Mouse (Mus musculus) kidney, postnatal 4 days (tissue): ENCODE data around the gene Stpg1.

Experiments used
- DNase-seq, 2 experiments: peaks; one replicate each; pipeline ENCODE4 v3.0.0; 2021; ENCODE audit warnings: mixed read lengths in 2 of 2

Gene Stpg1

DNA sequence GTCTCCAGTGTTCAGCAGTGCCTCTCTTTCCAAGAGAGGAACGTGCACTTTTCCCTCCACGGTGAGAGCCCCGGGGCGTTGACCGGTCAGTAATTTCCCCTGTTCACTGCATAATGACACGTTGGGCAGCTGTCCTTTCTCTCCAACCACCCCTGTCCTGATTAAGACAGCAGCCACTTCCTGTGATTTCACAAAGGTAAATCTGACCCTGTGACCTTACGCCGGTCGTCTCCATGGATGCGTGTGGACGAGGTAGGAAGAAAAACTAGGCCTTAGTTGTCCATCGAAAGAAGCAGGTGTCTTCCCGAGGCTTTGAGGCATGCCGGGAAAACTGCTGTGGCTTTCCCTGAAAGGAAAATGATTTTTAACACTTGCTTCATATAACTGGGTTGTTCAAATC, 20.3 kb downstream of the Stpg1 start:
- no peak for DNase-seq

DNA sequence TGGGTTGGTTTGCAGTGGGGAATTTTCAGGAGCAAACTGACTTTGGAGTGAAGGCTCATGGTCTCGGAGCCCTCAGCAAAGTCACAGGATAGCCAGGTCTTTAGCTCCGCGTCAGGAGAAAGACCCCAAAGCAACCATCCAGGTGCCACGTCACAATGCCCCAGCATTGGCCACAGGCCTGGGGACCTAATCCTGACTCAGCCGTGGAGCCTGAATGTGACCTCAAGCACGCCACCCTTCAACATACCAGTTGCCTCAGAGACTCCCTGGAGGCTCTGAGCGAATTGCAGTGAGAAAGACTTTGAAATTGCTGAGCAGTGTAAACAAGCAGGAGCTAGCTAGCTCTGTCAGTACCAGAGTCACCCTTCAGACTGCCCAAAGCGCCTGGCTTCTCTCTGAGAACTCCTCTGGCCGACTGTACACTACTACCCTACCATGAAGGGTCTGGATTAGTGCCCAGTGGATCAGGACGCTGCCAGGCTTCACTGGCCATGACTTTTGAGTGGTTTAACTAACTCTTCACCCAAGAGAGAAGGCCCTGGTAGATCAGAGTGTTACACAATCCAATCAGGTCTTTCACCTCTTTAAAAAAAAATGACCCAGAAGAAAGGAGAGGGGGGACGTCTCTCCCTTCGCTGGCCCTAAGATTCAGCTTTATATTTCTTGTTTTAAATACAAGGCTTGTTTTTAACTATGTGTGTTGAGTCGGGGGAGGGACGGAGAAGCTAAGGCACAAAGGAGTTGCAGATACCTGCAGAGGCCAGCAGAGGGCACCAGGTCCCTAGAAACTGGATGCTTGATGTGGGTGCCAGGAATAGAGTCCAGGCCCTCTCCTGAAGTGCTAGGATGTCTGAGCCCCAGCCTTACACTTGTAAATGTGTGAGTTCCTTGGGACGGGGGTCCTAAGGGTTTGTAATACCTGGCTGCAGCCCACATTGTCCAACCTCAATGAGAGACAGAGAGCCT, 22.0 kb downstream of the Stpg1 start:
- DNase-seq: peak; percentile 70 to 73

DNA sequence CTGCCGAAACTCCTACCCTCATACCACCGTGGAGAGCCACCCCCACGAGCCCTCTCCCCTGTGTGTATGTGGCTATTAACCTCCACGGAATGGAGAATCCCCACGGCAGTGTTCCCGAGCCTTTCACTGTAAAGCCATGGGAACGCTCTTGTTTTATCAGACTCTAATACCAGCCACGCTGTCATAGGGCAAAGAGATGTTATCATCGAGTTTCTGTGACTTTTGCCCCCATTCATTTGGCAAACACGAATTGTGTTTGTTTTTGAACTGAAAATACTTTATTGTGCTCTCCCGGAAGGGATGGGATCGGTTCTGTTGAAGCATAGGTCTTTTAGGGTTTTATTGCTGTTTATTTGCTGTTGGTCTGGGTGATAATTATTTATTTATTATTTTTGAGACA, 23.5 kb downstream of the Stpg1 start:
- no peak for DNase-seq

DNA sequence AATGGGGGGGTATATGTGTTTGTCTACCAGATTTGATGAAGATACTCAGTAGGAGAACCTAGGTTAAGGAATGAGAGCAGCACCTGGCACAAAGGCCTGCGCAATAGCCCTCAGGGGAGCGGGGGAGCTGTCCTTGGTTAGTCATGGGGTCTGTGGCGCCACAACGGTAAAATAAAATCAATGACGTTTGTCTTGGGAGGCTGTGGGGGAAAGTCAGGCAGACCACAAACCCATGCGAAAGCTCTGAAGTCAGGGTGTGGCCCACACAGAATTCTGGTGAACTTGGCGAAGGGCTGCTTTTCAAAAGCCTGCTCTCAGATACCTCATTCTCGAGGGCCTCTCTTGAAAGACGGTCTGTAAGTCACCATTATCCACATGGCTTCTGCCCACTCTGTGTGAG, 25.8 kb downstream of the Stpg1 start:
- DNase-seq: no peak

DNA sequence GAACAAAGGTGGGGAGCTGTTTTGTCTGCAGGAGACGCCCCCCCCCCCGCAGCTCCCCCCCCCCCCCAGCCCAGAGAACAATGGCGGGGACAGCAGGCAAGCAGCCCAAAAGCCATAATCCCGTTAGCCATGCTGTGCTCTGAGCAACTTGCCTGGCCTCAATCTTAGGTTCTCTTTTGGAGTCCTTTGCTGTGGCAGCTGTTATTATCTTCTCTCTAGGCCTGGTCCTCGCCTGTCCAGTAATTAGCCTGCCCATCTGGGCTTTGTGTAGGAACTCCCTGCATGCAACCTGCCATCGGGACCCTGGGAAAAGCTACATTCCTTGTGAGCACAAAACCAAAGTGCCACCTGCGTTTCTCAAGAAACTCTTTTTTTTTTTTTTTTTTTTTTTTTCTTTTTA, 29.3 kb downstream of the Stpg1 start:
- no peak for DNase-seq

DNA sequence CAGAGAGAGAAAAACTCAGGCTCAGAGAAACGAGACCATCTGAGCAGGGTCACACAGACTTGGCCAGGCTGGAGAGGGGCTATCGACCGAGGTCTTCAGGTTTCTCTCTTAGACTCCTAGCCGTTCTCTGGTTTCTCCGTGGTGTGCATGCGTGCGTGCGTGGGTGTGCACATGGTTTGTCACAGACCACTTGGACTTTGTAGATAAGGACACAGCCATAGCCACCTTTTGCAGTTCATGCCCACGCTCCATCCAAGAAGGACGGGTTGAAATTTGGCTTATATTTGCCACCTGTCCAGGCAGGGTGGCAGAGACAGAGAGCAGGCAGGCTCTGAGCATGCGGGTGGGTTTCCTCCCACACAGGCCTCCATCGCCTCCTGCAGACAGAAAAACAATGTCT, 30.5 kb downstream of the Stpg1 start:
- DNase-seq: no peak

DNA sequence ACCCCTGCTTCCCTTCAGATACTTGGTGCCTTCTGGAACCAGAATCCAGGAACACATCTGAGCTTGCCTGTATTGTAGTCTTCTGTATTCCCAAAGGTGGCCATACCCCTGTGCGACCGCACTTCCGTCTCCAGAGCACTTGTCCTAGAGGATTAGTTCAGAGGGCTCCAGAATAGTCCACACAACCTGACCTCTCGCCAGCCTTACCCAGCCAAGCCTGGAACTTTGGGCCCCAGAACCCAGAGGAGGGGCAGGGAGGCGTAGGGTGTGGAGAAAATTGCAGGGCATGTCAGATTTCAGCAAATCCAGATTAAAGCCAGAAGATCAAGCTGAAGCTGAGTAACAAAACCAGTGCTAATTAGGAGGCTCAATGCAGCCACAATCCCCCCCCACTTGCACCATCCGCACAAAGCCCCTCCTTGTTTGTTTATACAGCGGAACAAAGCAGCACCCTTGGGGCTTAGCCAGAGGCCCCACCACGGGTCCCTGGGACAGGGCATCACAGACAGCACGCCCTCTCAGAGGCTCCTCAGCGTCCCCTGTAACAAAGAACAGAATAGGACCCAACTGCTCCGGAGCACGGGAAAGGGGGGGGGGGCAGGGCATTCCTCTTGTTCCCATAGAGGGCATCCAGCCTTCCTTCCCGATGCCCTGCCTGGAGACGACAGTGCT, 31.6 kb downstream of the Stpg1 start:
- no peak for DNase-seq

DNA sequence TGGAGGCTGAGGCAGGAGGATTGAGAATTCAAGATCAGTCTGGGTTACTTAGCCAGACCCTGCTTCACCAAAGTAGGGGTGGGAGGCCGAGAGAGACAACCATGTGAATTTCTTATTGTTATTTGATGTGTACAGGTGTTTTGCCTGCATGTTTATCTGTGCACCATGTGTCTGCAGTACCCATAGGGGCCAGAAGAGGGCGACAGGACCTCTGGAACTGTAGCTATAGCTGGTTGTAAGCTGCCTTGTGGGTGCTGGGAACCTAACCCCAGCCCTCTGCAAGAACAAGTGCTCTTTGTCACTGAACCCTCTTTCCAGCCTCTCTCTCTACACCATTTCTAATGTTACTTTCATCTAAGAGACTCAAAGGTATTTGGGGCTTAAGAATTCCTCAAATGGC, 35.7 kb downstream of the Stpg1 start:
- DNase-seq: no peak

DNA sequence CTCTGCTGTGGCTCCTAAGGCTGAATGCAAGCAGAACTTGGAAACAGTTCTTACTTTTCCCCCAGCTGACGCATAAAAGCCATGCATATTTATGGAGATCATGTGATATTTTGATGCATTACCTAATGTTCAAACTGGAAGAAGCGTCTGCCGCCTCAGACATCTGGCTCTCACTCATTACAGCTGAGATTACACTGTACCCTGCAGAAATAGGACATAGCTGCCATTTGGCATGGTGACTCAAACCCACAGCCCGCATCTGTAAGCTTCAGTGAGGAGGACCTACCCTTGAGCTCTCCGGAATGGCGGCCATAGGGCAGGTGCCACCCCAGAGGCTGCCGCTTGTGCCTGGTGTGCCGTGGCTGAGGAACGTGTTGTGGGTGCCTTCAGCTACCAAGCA, 36.6 kb downstream of the Stpg1 start:
- no peak for DNase-seq

DNA sequence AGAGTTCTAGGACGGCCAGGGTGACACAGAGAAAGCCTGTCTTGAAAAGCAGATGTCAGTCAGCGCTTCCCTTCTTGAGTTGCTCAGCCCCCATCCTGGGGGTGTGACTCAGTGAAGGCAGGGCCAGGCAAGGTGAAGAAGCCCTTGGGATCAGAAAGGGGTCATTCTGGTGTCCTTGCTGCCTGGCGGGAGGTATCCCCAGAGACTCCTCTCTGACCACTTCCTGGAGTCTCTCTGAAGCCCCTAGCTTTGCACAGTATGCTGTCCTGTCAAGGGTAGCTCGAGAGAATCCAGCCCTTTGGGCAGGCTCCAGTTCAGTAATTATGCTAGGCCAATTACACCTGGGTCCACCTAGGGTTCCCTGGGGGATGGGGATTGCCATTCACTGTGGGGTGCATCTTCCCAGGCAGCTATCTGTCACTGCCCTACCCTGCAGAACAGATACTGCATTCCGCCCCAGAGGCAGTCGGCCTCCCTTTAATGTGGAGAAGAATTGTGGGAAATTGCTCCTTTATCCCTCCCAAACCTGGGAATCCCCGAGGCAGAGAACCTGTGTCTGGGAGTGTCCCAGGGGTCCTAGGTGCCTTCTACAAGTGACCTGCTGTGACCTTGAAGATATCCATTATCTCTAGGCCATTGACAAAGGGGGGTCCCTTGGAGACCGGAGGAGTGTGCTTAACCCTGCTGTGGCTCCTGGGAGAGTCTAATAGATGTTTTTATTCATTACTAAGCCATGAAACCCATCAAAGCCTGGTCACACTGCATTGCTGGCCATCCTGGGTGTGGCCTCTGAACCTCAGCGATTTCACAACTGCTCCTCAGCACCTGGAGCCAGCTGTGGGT, 37.4 kb downstream of the Stpg1 start:
- DNase-seq: no peak

DNA sequence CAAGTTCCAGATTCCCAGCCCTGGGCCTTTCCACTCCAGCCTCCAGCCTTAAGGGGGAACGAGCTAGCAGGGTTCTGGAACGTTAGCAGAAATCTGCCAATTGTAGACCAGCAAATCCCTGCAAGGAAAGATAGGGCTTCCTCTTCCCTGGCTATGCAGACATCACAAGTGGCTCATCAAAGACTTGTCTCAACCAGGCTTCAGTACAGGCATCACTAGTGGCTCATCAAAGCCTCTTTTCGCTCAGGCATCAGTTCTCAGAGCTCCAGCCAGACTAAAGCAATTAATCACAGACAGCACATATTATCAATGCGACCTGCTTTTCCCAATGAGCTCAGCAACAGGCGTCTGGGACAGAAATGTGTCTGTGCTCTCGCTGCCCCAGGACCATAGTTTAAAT, 38.4 kb downstream of the Stpg1 start:
- DNase-seq: no peak

DNA sequence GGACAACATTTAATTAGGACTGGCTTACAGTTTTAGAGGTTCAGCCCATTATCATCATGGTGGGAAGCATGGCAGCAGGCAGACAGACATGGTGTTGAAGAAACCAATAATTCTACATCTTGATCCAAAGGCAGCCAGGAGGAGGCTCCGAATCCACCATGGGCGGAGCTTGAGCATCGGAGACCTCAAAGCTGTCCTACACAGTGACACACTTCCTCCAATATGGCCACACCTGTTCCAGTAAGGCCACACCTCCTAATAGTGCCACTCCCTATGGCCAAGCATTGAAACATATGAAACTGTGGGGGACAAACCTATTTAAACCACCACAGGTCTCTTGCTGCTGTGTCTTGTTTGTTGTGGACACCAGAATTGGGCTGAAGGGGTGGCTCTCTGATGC, 40.4 kb downstream of the Stpg1 start:
- no peak for DNase-seq

DNA sequence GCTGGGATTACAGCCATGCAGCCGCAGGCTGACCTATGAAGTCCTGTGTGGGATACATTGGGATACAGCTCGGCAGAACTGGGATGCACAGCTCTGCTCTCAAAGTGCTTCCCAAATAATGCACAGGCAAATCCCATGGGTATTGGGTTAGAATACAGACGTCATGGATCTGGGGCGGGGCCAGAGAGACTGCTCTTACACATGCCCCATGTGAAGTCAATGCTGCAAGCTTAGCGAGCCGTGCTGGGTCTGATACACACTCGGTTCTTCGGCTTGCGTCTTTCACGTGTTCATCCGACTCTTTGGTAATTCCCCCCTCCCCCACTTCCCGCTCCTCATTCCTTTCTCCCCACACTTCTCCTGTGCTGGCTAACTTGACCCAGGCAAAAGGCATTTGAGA, 44.5 kb downstream of the Stpg1 start:
- DNase-seq: no peak

DNA sequence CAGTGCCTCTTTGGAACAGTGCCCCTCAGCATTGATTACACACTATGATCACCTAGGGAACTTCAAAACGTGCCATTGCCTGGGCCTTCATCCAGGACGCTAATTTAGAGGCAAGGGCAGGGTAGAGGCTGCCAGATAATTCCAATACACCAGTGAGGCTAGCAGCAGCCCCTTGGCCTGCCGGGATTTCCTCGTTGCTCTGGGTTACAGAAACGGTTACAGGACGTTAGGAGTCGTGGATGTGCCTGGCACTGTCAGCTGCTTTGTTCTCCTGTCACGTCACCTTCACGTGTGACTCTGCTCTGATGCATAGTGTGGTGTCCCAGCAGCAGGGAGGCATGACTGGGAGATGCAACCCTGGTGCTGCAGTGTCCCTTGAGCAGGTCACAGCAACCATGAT, 45.5 kb downstream of the Stpg1 start:
- DNase-seq: no peak

DNA sequence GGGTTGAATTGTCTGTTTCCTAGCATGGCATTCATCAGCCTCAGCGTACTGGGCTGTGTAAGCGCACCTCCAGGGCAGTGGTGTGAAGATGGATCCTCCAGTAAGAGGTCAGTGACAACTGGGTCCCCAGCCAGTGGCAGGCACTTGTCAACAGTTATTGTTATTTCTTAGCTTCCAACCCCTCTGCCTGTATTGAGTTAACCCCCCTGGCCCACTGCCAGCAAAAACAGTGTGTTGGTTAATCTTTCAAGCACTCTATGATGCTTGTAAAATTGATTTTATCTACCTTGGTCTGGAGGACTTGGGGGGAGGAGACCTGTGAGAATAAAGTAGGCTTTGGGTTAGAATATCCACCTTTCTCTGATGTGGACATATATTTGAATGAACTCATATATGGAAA, 49.7 kb downstream of the Stpg1 start:
- DNase-seq: peak; percentile 60 to 63

DNA sequence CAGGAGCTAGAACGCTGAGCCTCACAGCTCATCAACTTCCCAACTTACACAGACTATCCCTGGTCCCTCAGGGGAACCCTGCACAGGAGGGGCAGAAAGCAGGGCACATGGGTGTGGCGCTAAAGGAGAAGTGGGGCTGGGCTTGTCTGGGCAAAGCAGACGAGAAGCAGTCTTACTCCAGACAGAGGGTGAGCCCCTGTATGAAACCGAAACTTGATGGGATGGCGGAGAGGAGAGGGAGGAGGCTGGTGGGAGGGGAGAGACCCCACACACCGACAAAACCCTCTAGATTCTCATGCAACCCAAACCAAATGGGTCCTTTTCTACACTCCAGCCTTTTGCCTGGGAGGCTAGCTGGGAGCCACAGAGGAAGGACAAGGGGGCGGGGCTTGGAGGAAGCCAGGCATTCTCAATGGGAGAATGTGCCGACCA, 50.5 kb downstream of the Stpg1 start:
- DNase-seq: peak; percentile 47 to 52

DNA sequence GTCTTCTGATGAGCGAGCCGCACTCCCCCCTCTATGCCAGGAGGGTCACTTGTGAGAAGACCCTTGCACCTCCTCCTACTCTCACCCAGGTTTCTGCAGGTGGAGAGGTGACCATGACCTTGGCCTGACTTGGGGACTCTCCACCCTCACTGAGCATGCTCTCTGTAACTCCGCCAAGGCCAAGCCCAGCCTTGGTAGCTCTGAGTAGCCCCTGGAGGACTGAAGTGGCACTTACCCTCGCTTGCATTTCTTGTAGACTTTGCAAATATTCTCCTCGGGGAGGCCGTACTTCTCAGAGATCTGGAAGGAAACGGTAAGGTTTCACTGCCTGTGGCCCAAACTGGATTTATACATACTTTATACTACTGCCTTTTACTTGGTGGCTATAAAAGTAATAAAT, 51.4 kb downstream of the Stpg1 start:
- no peak for DNase-seq

DNA sequence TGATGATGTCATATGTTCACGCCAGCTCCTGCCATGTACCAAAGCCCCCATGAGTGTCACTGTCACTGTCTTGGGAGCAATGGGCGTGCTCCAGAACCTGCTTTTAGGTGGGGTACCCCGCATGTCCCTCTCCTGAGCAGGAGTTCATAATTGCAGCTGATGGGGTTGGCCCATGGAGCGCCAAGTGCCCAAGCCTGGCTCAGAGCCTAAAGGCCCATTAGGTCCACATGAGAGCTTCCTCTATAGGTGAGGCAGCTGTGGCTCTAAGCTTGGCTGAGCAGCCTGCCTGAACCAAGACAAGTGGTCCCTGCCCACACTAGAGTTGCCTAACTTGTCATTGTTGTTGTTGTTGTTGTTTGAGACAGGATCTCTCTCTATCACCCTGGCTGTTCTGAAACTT, 52.2 kb downstream of the Stpg1 start:
- DNase-seq: no peak

DNA sequence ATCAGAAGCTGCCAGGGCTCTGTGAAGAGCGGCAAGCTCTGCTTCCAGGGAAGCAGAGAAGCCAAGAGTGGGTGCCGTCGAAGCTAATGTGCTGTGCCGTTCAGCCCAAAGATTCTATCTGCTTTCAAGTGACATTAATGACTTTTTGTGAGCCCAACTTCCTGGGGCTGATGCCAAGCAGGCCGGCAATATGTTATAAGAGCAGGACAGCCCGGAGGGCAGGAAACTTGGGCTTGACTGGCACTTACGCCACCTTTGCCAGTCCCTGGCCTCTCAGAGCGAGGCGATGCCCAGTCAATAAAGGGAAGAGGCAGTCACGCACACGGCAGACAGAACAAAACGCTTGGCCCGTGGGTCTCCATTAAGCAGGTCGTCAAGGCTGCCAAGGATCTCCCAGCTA, 53.0 kb downstream of the Stpg1 start:
- DNase-seq: peak; percentile 27 to 39

DNA sequence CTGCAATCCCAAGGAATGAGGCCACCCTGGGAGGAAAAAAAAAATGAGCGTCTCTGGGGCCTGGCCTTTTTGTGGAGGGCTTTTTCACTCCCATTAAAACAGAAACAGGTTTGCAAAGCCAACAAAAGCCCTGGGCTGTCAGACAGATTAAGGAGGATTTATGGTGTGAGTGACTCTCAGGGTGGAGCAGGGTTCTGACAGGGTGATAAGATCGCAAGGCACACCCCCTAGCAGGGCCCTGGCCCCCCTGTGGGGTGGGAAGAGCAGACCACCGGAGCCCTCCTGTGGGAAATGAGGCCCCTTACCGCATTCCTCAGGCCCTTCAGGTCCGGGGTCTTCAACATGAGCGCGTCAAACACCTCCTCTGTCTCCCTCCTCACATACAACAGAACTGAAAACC, 53.5 kb downstream of the Stpg1 start:
- no peak for DNase-seq

DNA sequence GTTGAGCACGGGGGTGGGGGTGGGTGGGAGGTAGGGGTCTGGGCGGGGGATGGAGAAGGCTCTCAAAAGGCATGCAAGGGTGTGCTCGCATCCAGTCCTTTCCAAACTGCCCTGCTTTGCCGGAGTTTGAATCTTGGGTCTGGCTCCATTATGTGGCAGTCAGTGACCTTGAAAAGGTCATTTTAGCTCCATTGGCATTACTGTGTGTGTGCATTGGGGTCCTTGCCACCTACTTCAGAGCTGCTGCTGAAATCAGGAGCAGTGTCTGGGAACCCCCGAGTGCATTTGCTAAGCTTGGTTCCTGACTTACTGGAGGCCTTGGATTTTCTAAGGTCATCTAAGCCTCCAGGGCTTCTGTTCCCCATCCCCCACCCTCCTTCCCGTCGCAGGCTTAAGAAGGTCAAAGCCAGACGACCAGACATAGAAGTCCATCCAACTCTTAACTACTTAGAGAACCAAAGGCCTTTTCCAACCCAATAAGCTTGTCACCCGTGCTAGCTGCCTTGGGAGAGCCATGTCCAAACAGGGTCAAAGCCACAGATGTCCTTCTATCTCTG, 54.0 kb downstream of the Stpg1 start:
- DNase-seq: peak in 1 of 2 experiments; percentile 37

DNA sequence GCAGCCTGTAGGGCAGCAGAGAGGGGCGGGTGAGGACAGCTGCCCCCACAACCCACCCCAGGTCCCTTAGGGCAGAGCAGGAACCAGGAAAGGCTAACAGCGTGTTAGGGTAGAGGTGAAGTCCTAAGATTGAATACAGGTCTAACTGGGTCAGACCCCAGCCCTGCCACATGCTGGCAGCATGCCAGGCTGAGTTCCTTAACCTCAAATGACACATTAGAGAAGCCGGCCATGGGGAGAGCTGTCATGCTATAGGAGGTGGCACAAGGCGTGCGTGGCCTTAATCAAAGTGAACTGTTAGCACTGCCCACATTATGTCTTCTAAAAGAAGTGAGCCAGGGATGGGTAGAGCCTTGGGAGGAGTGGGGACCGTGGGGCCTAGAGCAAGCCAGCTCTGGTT, 54.7 kb downstream of the Stpg1 start:
- DNase-seq: peak; percentile 35 to 53

DNA sequence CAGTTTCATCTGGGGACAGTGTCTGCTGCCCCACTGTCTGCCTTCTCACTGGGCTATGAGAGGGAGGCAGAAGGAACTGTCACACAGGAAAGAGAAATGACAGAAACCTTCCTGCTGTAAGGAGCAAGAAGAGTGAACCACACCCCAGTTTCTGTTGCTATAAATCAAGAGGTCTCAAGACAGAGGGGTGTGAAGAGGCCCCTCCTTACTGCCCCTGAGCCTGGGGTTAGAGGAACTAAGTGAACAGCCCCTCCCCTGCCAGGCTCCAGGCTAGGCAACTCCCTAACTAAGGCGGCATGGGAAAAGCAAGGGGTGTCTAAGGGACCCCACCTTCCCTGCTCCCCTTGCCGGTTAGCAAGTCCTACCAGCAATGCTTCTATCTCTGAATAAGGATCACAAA, 69.2 kb downstream of the Stpg1 start:
- no peak for DNase-seq
